Mouse (Mus musculus) limb, embryonic 10.5 days (tissue): ENCODE measurements at regions not wholly inside any gene's neighbourhood (a gene's known extent, or its start where the extent isn't known, plus 50 kb on each side); places are given as distances from the start of the nearest gene placed in this dataset.
"Not testable (repeated sequence)": the region's sequence is repeated elsewhere in the genome, so short reads cannot be mapped to it uniquely, and the experiment has no call there.

Source experiments
- DNase-seq: peaks from one replicate; pipeline ENCODE4 v3.0.0-alpha.2; 2017; ENCODE audit warnings: low spot score
- H3K27ac ChIP-seq: fragments of 300-500 bp; sonication (generic); 2 replicates; pipeline ENCODE4 v1.5.1; 2016; ENCODE audit warnings: mild to moderate bottlenecking
- H3K27me3 ChIP-seq: fragments of 300-500 bp; sonication (generic); 2 replicates; pipeline ENCODE4 v1.6.1; 2016; ENCODE audit warnings: low read depth, mild to moderate bottlenecking; ENCODE audit not compliant: poor library complexity, severe bottlenecking
- H3K36me3 ChIP-seq: fragments of 300-500 bp; sonication (generic); 2 replicates; pipeline ENCODE4 v1.6.1; 2016; ENCODE audit warnings: mild to moderate bottlenecking, moderate library complexity
- H3K4me1 ChIP-seq: fragments of 300-500 bp; sonication (generic); 2 replicates; pipeline ENCODE4 v1.6.1; 2016
- H3K4me3 ChIP-seq: fragments of 300-500 bp; sonication (generic); 2 replicates; pipeline ENCODE4 v1.5.1; 2016; ENCODE audit warnings: mild to moderate bottlenecking, moderate library complexity
- H3K9me3 ChIP-seq: fragments of 300-500 bp; sonication (generic); replicated peaks from 2 replicates; pipeline ENCODE4 v1.6.1; 2016; ENCODE audit warnings: mild to moderate bottlenecking
- WGBS: fragments of 180-500 bp; shearing (Covaris S2); methylation state at CpG from one replicate; pipeline ENCODE4 v1.1.7; 2016; 5-methylcytosine and 5-hydroxymethylcytosine counted together

GRCm38 (mm10) chr10:118050152-118050641, 91.4 kb upstream of the Mdm1 start:
- Histone ChIP-seq H3K4me1 (no peaks in the 10 kb centered on the region), H3K36me3 (no peaks in the 10 kb centered on the region), H3K9me3 (no peaks in the 10 kb centered on the region), H3K27ac (no peak overlapping the region), H3K4me3 (no peak overlapping the region), H3K27me3 (no peaks in the 10 kb centered on the region)
- WGBS, result 85% methylated on average over 5 of the region's 5 CpGs
- DNase-seq, result peak; percentile 16

GRCm38 (mm10) chr10:118052042-118052441, 89.6 kb upstream of the Mdm1 start:
- no peak for DNase-seq
- Histone ChIP-seq H3K27me3 (no peaks in the 10 kb centered on the region), H3K9me3 (no peaks in the 10 kb centered on the region), H3K4me3 (no peak overlapping the region), H3K27ac (no peak overlapping the region), H3K4me1 (peaks cover 7% of the 10 kb centered on the region), H3K36me3 (no peaks in the 10 kb centered on the region)
- WGBS, result 82% methylated on average over 11 of the region's 11 CpGs

- WGBS, result 84% methylated on average over 12 of the region's 12 CpGs
Observed at GRCm38 (mm10) chr10:118052477-118052876, 89.1 kb upstream of the Mdm1 start.

GRCm38 (mm10) chr10:118053037-118053436, 88.6 kb upstream of the Mdm1 start:
- H3K36me3 ChIP-seq, result no peaks in the 10 kb centered on the region
- no peaks in the 10 kb centered on the region for H3K9me3 ChIP-seq
- peaks cover 8% of the 10 kb centered on the region for H3K4me1 ChIP-seq
- H3K4me3 ChIP-seq, result no peak overlapping the region
- DNase-seq, result no peak
- no peak overlapping the region for H3K27ac ChIP-seq
- WGBS, result 95% methylated on average over 5 of the region's 5 CpGs
- no peaks in the 10 kb centered on the region for H3K27me3 ChIP-seq

More at GRCm38 (mm10) chr10:118052477-118052876, 89.1 kb upstream of the Mdm1 start:
- H3K4me3 ChIP-seq, result no peak overlapping the region
- H3K36me3 ChIP-seq, result no peaks in the 10 kb centered on the region
- no peaks in the 10 kb centered on the region for H3K27me3 ChIP-seq
- no peak for DNase-seq
- no peak overlapping the region for H3K27ac ChIP-seq
- no peaks in the 10 kb centered on the region for H3K9me3 ChIP-seq
- peaks cover 8% of the 10 kb centered on the region for H3K4me1 ChIP-seq

GRCm38 (mm10) chr10:118056789-118057271, 84.8 kb upstream of the Mdm1 start:
- no peaks in the 10 kb centered on the region for H3K36me3 ChIP-seq
- H3K9me3 ChIP-seq, result no peaks in the 10 kb centered on the region
- peaks cover 8% of the 10 kb centered on the region for H3K4me1 ChIP-seq
- no peak overlapping the region for H3K4me3 ChIP-seq
- 68% methylated on average over 9 of the region's 9 CpGs for WGBS
- H3K27ac ChIP-seq, result no peak overlapping the region
- DNase-seq, result no peak
- H3K27me3 ChIP-seq, result no peaks in the 10 kb centered on the region

- Histone ChIP-seq H3K27ac (no peak overlapping the region), H3K4me3 (no peak overlapping the region), H3K27me3 (no peaks in the 10 kb centered on the region), H3K9me3 (no peaks in the 10 kb centered on the region), H3K4me1 (peaks cover 8% of the 10 kb centered on the region), H3K36me3 (no peaks in the 10 kb centered on the region)
- no peak for DNase-seq
- 82% methylated on average over 3 of the region's 3 CpGs for WGBS
Observed at GRCm38 (mm10) chr10:118057516-118057915, 84.1 kb upstream of the Mdm1 start.

- no peaks in the 10 kb centered on the region for H3K4me1 ChIP-seq
- DNase-seq, result no peak
Observed at GRCm38 (mm10) chr10:118064816-118065216, 76.8 kb upstream of the Mdm1 start.

GRCm38 (mm10) chr10:118076341-118076740, 65.3 kb upstream of the Mdm1 start:
- H3K36me3 ChIP-seq, H3K9me3 ChIP-seq, H3K4me1 ChIP-seq, H3K27ac ChIP-seq, H3K4me3 ChIP-seq, H3K27me3 ChIP-seq, DNase-seq: not testable (repeated sequence)
- WGBS, result 95% methylated on average over 9 of the region's 11 CpGs

More at GRCm38 (mm10) chr10:118064816-118065216, 76.8 kb upstream of the Mdm1 start:
- no peak overlapping the region for H3K27ac ChIP-seq
- 77% methylated on average over 7 of the region's 7 CpGs for WGBS
- H3K36me3 ChIP-seq, result no peaks in the 10 kb centered on the region
- no peak overlapping the region for H3K4me3 ChIP-seq
- no peaks in the 10 kb centered on the region for H3K9me3 ChIP-seq
- no peaks in the 10 kb centered on the region for H3K27me3 ChIP-seq

GRCm38 (mm10) chr10:118081636-118082166, 59.9 kb upstream of the Mdm1 start:
- no peaks in the 10 kb centered on the region for H3K27me3 ChIP-seq
- no peaks in the 10 kb centered on the region for H3K9me3 ChIP-seq
- WGBS, result 83% methylated on average over 5 of the region's 5 CpGs
- H3K27ac ChIP-seq, result no peak overlapping the region
- no peaks in the 10 kb centered on the region for H3K36me3 ChIP-seq
- no peaks in the 10 kb centered on the region for H3K4me1 ChIP-seq
- DNase-seq, result no peak
- H3K4me3 ChIP-seq, result no peak overlapping the region

- peaks cover 7% of the 10 kb centered on the region for H3K4me1 ChIP-seq
- H3K27ac ChIP-seq, result no peak overlapping the region
- 90% methylated on average over 13 of the region's 13 CpGs for WGBS
- H3K4me3 ChIP-seq, result no peak overlapping the region
- H3K27me3 ChIP-seq, result no peaks in the 10 kb centered on the region
- no peak for DNase-seq
- H3K9me3 ChIP-seq, result no peaks in the 10 kb centered on the region
- H3K36me3 ChIP-seq, result no peaks in the 10 kb centered on the region
Observed at GRCm38 (mm10) chr10:118083035-118083720, 58.4 kb upstream of the Mdm1 start.

- DNase-seq, result no peak
- 94% methylated on average over 8 of the region's 8 CpGs for WGBS
- no peak overlapping the region for H3K4me3 ChIP-seq
Observed at GRCm38 (mm10) chr10:118083721-118084075, 57.9 kb upstream of the Mdm1 start.

GRCm38 (mm10) chr10:118085046-118085983, 56.3 kb upstream of the Mdm1 start:
- H3K9me3 ChIP-seq, result no peaks in the 10 kb centered on the region
- H3K4me3 ChIP-seq, result no peak overlapping the region
- no peaks in the 10 kb centered on the region for H3K27me3 ChIP-seq
- no peak for DNase-seq
- no peaks in the 10 kb centered on the region for H3K36me3 ChIP-seq
- WGBS, result 94% methylated on average over 16 of the region's 16 CpGs
- no peak overlapping the region for H3K27ac ChIP-seq
- H3K4me1 ChIP-seq, result peaks cover 7% of the 10 kb centered on the region

More at GRCm38 (mm10) chr10:118083721-118084075, 57.9 kb upstream of the Mdm1 start:
- H3K4me1 ChIP-seq, result peaks cover 7% of the 10 kb centered on the region
- H3K9me3 ChIP-seq, result no peaks in the 10 kb centered on the region
- no peaks in the 10 kb centered on the region for H3K27me3 ChIP-seq
- H3K27ac ChIP-seq, result no peak overlapping the region
- H3K36me3 ChIP-seq, result no peaks in the 10 kb centered on the region
